Mouse (Mus musculus): ENCODE data around the gene Kcnk3.

GRCm38 (mm10) chr5:30587101-30587500 is 869 bp upstream of the Kcnk3 start:
- TF ChIP-seq CTCF (IDR thresholded peaks at IDR 0.05; ENCODE audit: control insufficient read depth, insufficient read depth, insufficient replicate concordance, low read depth, low read length) = no peak
- TF ChIP-seq POLR2A (IDR thresholded peaks at IDR 0.05; ENCODE audit: control insufficient read depth, low read depth, low read length) = no peak
